Mouse (Mus musculus): ENCODE measurements around the gene Pde4c.

DNA sequence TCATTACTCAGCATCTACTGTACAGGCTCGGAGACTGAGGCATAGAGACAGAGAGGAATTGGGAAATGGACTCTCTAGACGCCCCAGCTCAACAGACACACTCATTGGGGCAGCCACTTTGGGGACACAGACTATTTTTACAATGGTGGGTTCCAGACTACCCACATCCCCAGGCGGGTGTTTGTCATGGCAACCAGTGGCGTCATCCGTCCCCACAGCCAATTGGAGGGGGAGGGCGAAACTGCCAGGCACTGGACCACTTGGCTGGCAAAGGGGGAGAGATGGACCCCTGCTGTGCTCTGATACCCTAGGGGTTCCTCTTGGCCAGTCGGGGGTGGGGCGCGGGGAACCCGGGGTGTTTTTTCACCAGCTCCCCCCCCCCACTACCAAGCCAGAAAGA lies 77.1 kb downstream of the Pde4c start:
- TF ChIP-seq CTCF (IDR thresholded peaks at IDR 0.05; ENCODE audit: low read depth): no peak
- no peak for TF ChIP-seq EP300 (IDR thresholded peaks at IDR 0.05; ENCODE audit: low read depth)

Data from liver, embryonic 14.5 days (tissue).